Mouse (Mus musculus): ENCODE results near the gene Aunip. TPM values are rescaled to one million over a fixed set of nuclear protein-coding genes. Genes with fewer than 3 reads are reported as not detected.
"Not testable (repeated sequence)": the region's sequence is repeated elsewhere in the genome, so short reads cannot be mapped to it uniquely, and the experiment has no call there.

The Aunip gene
- total and polyA plus RNA-seq, 2 experiments: 0.09 TPM; not detected in 1

DNA sequence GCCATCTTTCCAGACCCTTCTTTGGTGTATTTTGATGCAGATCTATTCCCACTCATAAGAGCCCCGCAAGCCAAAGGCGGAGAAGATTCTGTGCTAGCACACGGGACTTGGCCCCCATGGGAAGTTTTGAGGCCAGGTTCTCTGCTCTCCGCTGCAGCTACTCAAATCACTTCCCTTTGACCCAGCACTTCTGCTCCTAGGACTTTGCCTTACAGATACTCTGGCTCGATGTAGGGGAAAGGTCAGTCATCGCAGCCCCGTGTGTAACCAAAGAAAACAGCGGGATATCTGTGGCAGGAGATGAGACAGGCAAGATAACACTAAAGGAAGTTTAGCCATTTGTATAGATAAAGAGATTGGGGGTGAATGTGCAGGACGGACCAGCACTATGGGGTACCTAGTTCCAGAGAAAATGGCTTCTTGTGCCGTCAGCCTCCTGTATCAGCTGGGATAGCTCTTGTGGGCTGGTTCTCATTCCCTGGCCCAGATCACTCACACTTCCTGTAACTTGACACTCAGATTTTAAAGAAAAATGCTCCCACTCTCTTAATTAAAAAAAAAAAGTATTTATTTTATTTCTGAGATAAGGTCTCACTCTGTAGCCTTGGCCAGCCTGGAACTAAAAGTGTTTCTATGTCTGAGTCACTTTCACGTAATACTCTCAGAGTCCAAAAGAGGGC, 20.7 kb upstream of the Aunip start:
- H3K4me3 ChIP-seq (ENCODE audit: insufficient read depth, low read depth, low read length): no peak overlapping the region
- DNase-seq (ENCODE audit: extremely low read depth, low read depth, low spot score): peak; percentile 94
- H3K9ac ChIP-seq (ENCODE audit: low read depth, low read length): peak overlapping the region; percentile 44
- H3K79me2 ChIP-seq (ENCODE audit: control insufficient read depth, insufficient read depth, low read length): no peaks in the 10 kb centered on the region
- 14% methylated on average over 11 of the region's 11 CpGs for WGBS
- no peaks in the 10 kb centered on the region for H3K27me3 ChIP-seq (ENCODE audit: control insufficient read depth, insufficient read depth, low read length)
- H3K4me1 ChIP-seq (ENCODE audit: control insufficient read depth, insufficient read depth, low read length): peaks cover 35% of the 10 kb centered on the region
- peak overlapping the region; percentile 87 for H3K27ac ChIP-seq (replicated peaks; ENCODE audit: insufficient read depth, low read depth, low read length)
- no peak for TF ChIP-seq CTCF (IDR thresholded peaks at IDR 0.05; ENCODE audit: low read depth, low read length)
- no peak for TF ChIP-seq POLR2A (IDR thresholded peaks at IDR 0.05; ENCODE audit: extremely low read depth, insufficient read depth, low read length)
- H3K36me3 ChIP-seq (ENCODE audit: control insufficient read depth, insufficient read depth, low read length): no peaks in the 10 kb centered on the region

DNA sequence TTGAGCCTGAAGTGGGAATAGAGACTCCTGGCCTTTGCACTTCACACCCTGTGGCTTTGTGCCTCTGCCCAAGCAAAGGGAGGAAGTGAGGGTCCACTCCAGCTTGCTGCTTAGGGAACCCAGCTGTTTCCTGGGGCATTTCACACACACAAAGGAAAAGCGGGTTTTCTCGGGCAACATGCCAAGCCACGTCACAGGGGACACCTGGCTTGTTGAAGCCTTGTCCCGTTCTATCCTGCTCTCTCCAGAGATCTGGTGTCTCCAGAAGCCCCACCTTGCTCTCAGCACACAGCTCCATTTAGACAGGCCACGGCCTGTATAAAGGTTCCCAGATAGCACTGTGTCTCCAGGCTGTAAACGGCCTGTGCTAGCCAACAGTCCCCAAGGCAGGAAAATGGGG, 19.1 kb upstream of the Aunip start:
- DNase-seq (ENCODE audit: extremely low read depth, low read depth, low spot score): no peak
- no peak overlapping the region for H3K9ac ChIP-seq (ENCODE audit: low read depth, low read length)
- H3K79me2 ChIP-seq (ENCODE audit: control insufficient read depth, insufficient read depth, low read length): no peaks in the 10 kb centered on the region
- no peak overlapping the region for H3K4me3 ChIP-seq (ENCODE audit: insufficient read depth, low read depth, low read length)
- H3K36me3 ChIP-seq (ENCODE audit: control insufficient read depth, insufficient read depth, low read length): no peaks in the 10 kb centered on the region
- peaks cover 37% of the 10 kb centered on the region for H3K4me1 ChIP-seq (ENCODE audit: control insufficient read depth, insufficient read depth, low read length)
- 82% methylated on average over 6 of the region's 6 CpGs for WGBS
- no peak overlapping the region for H3K27ac ChIP-seq (replicated peaks; ENCODE audit: insufficient read depth, low read depth, low read length)
- TF ChIP-seq CTCF (IDR thresholded peaks at IDR 0.05; ENCODE audit: low read depth, low read length) (no peak), POLR2A (IDR thresholded peaks at IDR 0.05; ENCODE audit: extremely low read depth, insufficient read depth, low read length) (no peak)
- H3K27me3 ChIP-seq (ENCODE audit: control insufficient read depth, insufficient read depth, low read length): no peaks in the 10 kb centered on the region

DNA sequence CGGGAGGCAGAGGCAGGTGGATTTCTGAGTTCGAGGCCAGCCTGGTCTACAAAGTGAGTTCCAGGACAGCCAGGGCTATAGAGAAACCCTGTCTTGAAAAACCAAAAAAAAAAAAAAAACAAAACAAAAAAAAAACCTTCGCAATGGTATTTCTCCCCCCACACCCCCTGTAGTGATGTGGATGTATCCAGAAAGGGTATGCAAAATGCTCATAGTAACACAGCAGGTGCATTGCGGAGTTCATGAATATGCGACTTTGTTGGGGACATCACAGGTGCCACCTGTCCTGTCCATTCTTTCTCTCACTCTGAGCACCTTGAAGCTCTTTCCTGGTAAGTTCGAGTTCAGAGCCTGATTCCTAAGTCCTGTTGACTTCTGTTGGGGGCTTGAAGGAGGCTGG, 16.6 kb upstream of the Aunip start:
- not testable (repeated sequence) for H3K9ac ChIP-seq (ENCODE audit: low read depth, low read length); H3K27ac ChIP-seq (replicated peaks; ENCODE audit: insufficient read depth, low read depth, low read length)

DNA sequence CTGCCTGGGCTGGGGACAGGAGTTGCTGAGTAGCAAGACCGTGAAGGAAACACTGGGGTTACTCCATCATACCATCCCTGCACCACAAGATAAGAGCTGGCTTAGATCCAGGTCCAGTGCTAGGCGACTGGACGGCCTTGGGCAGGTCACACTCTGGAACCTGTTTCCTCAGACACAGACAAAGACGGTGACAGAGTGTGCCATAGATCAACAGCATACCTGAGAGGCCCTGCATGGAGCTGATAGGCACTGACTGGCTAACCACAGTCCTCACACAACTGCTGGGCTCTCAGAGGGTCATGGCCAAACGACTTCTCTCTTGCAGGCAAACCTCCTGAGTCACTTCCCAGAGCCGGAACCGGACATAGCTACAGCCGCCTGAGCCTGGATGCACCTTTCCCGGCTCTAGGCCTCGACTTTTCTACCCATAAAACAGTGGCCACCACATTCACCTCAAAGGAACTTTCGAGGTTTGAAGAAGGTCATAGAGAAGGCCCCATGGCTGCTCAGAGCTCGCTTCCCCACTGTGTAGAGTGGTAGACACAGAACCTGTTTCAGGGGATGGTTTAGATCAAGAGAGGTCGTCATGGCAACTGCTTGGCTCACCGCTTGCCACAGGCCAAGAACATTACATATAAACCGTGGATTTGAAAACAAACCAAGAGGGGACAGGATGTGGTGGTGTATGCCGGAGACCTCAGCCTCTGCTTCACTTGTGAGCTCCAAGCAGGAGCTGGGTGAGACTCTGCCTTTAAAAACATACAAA, 15.8 kb upstream of the Aunip start:
- H3K27ac ChIP-seq (replicated peaks; ENCODE audit: insufficient read depth, low read depth, low read length): peak overlapping the region; percentile 4; the same call in 1 of the 2 replicates
- TF ChIP-seq POLR2A (IDR thresholded peaks at IDR 0.05; ENCODE audit: extremely low read depth, insufficient read depth, low read length) (no peak), CTCF (IDR thresholded peaks at IDR 0.05; ENCODE audit: low read depth, low read length) (no peak)
- no peaks in the 10 kb centered on the region for H3K79me2 ChIP-seq (ENCODE audit: control insufficient read depth, insufficient read depth, low read length)
- H3K9ac ChIP-seq (ENCODE audit: low read depth, low read length): no peak overlapping the region
- DNase-seq (ENCODE audit: extremely low read depth, low read depth, low spot score): peak; percentile 81
- WGBS: 49% methylated on average over 16 of the region's 16 CpGs
- no peak overlapping the region for H3K4me3 ChIP-seq (ENCODE audit: insufficient read depth, low read depth, low read length)
- no peaks in the 10 kb centered on the region for H3K36me3 ChIP-seq (ENCODE audit: control insufficient read depth, insufficient read depth, low read length)
- no peaks in the 10 kb centered on the region for H3K27me3 ChIP-seq (ENCODE audit: control insufficient read depth, insufficient read depth, low read length)
- peaks cover 23% of the 10 kb centered on the region for H3K4me1 ChIP-seq (ENCODE audit: control insufficient read depth, insufficient read depth, low read length)

More for the DNA sequence above, 16.6 kb upstream of the Aunip start:
- H3K4me1 ChIP-seq (ENCODE audit: control insufficient read depth, insufficient read depth, low read length): peaks cover 30% of the 10 kb centered on the region
- H3K4me3 ChIP-seq (ENCODE audit: insufficient read depth, low read depth, low read length); H3K27me3 ChIP-seq (ENCODE audit: control insufficient read depth, insufficient read depth, low read length); H3K79me2 ChIP-seq (ENCODE audit: control insufficient read depth, insufficient read depth, low read length); H3K36me3 ChIP-seq (ENCODE audit: control insufficient read depth, insufficient read depth, low read length); DNase-seq (ENCODE audit: extremely low read depth, low read depth, low spot score): not testable (repeated sequence)
- WGBS: 96% methylated on average over 6 of the region's 6 CpGs

DNA sequence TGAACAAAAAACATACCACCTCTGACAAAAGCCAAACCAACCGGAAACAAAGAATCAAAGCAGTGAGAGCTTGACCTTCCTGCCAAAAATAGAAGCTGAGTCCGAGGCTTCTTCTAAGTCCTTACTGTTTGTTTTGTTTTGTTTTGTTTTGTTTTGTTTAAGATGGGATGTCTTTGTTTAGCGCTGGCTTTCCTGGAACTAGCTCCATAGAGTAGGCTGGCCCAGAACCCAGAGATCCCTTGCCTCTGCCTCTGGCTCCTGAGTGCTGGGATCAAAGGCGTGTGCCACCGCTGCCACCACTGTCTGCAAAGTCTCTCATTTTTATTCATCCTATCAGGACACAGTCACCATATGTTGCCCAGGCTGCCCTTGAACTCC, 15.3 kb upstream of the Aunip start:
- Histone ChIP-seq H3K4me1 (ENCODE audit: control insufficient read depth, insufficient read depth, low read length) (peaks cover 24% of the 10 kb centered on the region), H3K27me3 (ENCODE audit: control insufficient read depth, insufficient read depth, low read length) (no peaks in the 10 kb centered on the region), H3K79me2 (ENCODE audit: control insufficient read depth, insufficient read depth, low read length) (no peaks in the 10 kb centered on the region; the same call in 1 of the 2 replicates), H3K4me3 (ENCODE audit: insufficient read depth, low read depth, low read length) (no peak overlapping the region), H3K9ac (ENCODE audit: low read depth, low read length) (no peak overlapping the region), H3K36me3 (ENCODE audit: control insufficient read depth, insufficient read depth, low read length) (no peaks in the 10 kb centered on the region), H3K27ac (replicated peaks; ENCODE audit: insufficient read depth, low read depth, low read length) (peak overlapping the region; percentile 4; the same call in 1 of the 2 replicates)
- WGBS: 80% methylated on average over 5 of the region's 5 CpGs
- TF ChIP-seq CTCF (IDR thresholded peaks at IDR 0.05; ENCODE audit: low read depth, low read length): no peak
- TF ChIP-seq POLR2A (IDR thresholded peaks at IDR 0.05; ENCODE audit: extremely low read depth, insufficient read depth, low read length): no peak
- no peak for DNase-seq (ENCODE audit: extremely low read depth, low read depth, low spot score)
